In genomic region chr9:47938941-47939710, GRCm38 (mm10) we compare ENCODE assay signal across 14 mouse cellular contexts.
"Had no signal": no experiment of that assay in that cellular context is flagged by ENCODE, and none has a peak within 500 bp of the region (broad histone marks: within the 10 kb centered on the region; RNA-seq: fewer than 3 reads in every experiment).

No protein-coding gene starts in this region.

- H3K4me2 ChIP-seq: kidney, embryonic 15.5 days; limb, embryonic 15.5 days; liver, embryonic 13.5 days; neural tube, embryonic 15.5 days; stomach, embryonic 15.5 days had no signal

- H3K27ac ChIP-seq: kidney, embryonic 15.5 days; limb, embryonic 15.5 days; liver, embryonic 13.5 days; midbrain, embryonic 10.5 days; neural tube, embryonic 15.5 days; stomach, embryonic 15.5 days had no signal

- DNase-seq: kidney, adult 2 months; kidney, postnatal 14 days; liver, embryonic 13.5 days; lung, adult 18-20 months; midbrain, embryonic 14.5 days; right cerebral cortex, postnatal 14 days; thymus, adult 2 months; thymus, postnatal 25 days had no signal

- H3K4me1 ChIP-seq: limb, embryonic 15.5 days; liver, embryonic 13.5 days; stomach, embryonic 15.5 days had no signal

- H3K9ac ChIP-seq: kidney, embryonic 15.5 days; limb, embryonic 15.5 days; liver, embryonic 13.5 days; neural tube, embryonic 15.5 days; stomach, embryonic 15.5 days had no signal

- H3K9me3 ChIP-seq: kidney, embryonic 15.5 days; limb, embryonic 15.5 days; liver, embryonic 13.5 days; midbrain, embryonic 10.5 days; neural tube, embryonic 15.5 days; stomach, embryonic 15.5 days had no signal

- H3K27me3 ChIP-seq: kidney, embryonic 15.5 days; limb, embryonic 15.5 days; liver, embryonic 13.5 days; neural tube, embryonic 15.5 days; stomach, embryonic 15.5 days had no signal

- H3K4me3 ChIP-seq: kidney, embryonic 15.5 days; limb, embryonic 15.5 days; liver, embryonic 13.5 days; midbrain, embryonic 10.5 days; myocyte; neural tube, embryonic 15.5 days; stomach, embryonic 15.5 days had no signal

- H3K36me3 ChIP-seq: kidney, embryonic 15.5 days; limb, embryonic 15.5 days; liver, embryonic 13.5 days; midbrain, embryonic 10.5 days; neural tube, embryonic 15.5 days; stomach, embryonic 15.5 days had no signal
